Mouse (Mus musculus) gastrocnemius, postnatal 4 days (tissue): ENCODE measurements around the gene Ndufaf1. TPM values are rescaled to one million over a fixed set of nuclear protein-coding genes. Genes with fewer than 3 reads are reported as not detected.
"Not testable (repeated sequence)": the region's sequence is repeated elsewhere in the genome, so short reads cannot be mapped to it uniquely, and the experiment has no call there.

ENCODE experiments used
- DNase-seq, 2 experiments: peaks; one replicate each; pipeline ENCODE4 v3.0.0; 2021 to 2022; ENCODE audit warnings: low spot score in 2 of 2, mixed read lengths in 2 of 2
- long read RNA-seq, 2 experiments: library from polyadenylated mRNA; stranded (forward); transcript quantifications; one replicate each; pipeline ENCODE4 v2.0.0; 2021
- total RNA-seq, 2 experiments: library from RNA; stranded (reverse); gene quantifications; 2 replicates each; pipeline ENCODE4 v1.2.3; 2021

Gene Ndufaf1
- 10 to 100 TPM; 31.2 to 32.4 TPM for total RNA-seq
- long read RNA-seq, experiment 1, transcript Ndufaf1-203 (5 exons, 1,308 nt), result minor isoform, 6 of 44 reads
- long read RNA-seq, experiment 1, transcript Ndufaf1-202 (5 exons, 1,478 nt), result major isoform, 32 of 44 reads
- long read RNA-seq, experiment 1, partial matches to known transcripts, result 1 of 44 reads
- long read RNA-seq, experiment 1, other reads (novel, unspliced or antisense), result 5 of 44 reads
- long read RNA-seq, experiment 2, transcript Ndufaf1-202 (5 exons, 1,478 nt), result major isoform, 21 of 36 reads
- long read RNA-seq, experiment 2, transcript Ndufaf1-203 (5 exons, 1,308 nt), result minor isoform, 9 of 36 reads
- long read RNA-seq, experiment 2, partial matches to known transcripts, result 0 of 36 reads
- long read RNA-seq, experiment 2, other reads (novel, unspliced or antisense), result 6 of 36 reads

- DNase-seq, result peak; percentile 43 to 74
These were observed at the start of gene Ndufaf1 for GRCm38 (mm10) chr2:119662220-119663182. Gene Ndufaf1, minus strand, starts transcription at chr2:119662827.

DNA sequence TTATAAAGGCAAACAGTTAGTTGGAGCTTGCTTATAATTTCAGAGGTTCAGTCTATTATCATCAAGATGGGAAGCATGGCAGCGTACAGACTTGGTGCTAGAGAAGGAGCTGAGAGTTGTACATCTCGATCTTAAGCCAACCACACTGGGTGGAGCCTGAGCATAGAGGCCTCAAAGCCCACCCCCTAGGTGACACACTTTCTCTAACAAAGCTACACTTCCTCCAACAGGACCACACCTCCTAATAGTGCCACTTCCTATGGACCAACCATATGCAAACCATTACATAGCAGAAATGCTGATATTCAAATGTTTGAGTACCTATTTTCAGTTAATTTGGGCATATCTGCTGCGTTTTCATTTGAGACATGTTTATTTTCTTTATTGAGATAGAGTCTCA is 47.4 kb upstream of the Ndufaf1 start:
- no peak for DNase-seq

- no peak for DNase-seq
These were observed 45.0 kb upstream of the Ndufaf1 start for GRCm38 (mm10) chr2:119707676-119708075.

GRCm38 (mm10) chr2:119703171-119703570 is 40.5 kb upstream of the Ndufaf1 start:
- no peak for DNase-seq

DNA sequence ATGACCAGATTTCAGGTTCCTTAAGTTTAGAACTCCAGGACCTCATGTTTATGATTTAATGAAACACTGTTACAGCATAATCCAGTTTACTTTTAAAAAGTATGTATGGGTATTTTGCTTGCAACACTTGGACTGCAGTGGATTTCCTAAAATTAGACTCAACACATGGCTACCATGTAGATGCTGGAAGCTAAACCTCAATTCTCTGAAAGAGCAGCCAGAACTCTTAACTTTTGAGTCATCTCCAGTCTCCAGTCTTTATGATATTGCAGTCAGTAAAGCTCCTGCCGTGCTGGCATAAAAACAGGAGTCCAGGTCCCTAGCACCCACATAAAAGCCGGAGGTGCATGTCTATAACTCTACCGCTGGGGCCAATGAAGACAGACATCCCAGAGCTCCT is 37.3 kb upstream of the Ndufaf1 start:
- DNase-seq, result no peak

GRCm38 (mm10) chr2:119698472-119698871 is 35.8 kb upstream of the Ndufaf1 start:
- DNase-seq, result no peak

DNA sequence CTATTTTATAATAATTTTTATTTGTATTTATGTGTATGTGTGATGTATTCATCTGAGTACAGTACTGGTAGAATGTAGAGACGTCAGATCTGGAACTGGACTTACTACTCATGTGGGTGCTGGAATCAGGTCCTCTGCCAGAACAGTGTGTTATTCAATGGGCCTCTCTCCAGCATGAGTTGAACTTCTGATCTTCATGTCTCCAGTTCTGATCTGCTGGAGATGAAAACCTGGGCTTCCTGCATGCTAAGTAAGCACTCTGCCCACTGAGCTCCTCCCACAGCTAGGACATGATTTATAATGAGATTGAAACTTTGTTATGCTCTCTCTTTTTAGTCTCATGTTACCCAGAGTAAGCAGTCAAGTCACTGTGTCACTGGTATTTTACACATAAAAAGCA is 33.5 kb upstream of the Ndufaf1 start:
- no peak for DNase-seq

- no peak for DNase-seq
These were observed 32.2 kb upstream of the Ndufaf1 start for GRCm38 (mm10) chr2:119694826-119695225.

GRCm38 (mm10) chr2:119692003-119692701 is 29.5 kb upstream of the Ndufaf1 start:
- DNase-seq, result no peak

DNA sequence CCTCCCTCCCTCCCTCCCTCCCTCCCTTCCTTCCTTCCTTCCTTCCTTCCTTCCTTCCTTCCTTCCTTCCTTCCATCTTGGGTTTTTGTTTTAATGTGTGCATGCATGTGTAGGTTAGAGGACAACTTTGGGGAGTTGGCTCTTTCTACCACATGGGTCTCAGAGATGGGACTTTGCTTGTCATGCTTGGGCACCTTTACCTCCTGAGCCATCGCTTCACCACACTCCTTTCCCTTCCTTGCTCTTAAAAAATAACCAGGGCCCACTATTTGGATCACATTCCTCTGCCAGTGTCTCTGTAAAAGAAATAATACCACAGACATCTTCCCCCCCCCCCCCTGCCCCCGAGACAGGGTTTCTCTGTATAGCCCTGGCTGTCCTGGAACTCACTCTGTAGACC is 21.1 kb upstream of the Ndufaf1 start:
- no peak for DNase-seq

DNA sequence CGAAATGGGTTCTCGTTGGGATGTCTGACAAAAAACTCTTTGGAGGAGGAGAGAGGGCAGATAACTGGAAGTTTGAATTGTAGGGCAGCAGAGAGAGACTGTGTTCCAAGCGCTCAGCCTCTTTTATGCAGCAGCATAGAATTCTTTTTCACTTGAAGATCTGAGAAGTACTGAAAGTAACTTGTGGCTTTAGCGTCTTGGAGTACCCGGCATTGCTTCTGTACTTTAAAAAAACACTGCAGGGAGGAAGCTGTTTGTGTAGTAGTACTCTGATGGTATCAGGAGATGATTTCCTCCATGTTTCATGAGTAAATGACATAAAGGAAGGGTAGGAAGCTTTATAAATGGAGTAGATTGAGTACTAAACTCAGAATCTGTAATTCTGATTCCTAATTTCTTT is 13.2 kb upstream of the Ndufaf1 start:
- no peak for DNase-seq

- DNase-seq, result peak; percentile 38 to 64
These were observed 12.7 kb upstream of the Ndufaf1 start for GRCm38 (mm10) chr2:119675215-119675784.

- peak; percentile 99 to 100 for DNase-seq
These were observed 12.0 kb upstream of the Ndufaf1 start, which contains the start of gene Rtf1 for GRCm38 (mm10) chr2:119674525-119675214. Gene Rtf1, plus strand, starts transcription at chr2:119675068.

GRCm38 (mm10) chr2:119669010-119669409 is 6.4 kb upstream of the Ndufaf1 start:
- no peak for DNase-seq

DNA sequence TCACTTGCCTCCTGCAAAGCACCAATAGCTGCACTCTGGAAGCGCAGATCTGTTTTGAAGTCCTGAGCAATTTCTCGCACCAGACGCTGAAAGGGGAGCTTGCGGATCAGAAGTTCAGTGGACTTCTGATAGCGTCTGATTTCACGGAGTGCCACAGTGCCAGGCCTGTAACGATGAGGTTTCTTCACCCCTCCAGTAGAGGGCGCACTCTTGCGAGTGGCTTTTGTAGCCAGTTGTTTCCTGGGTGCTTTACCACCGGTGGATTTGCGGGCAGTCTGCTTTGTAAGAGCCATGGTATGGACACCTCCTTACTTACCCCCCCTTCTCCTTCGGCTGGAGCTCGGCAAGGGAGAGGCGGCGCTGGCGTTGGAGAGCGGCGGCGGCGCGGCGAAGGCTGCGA is 3.1 kb upstream of the Ndufaf1 start:
- DNase-seq, result not testable (repeated sequence)

- no peak for DNase-seq
These were observed 18.4 kb downstream of the Ndufaf1 start for GRCm38 (mm10) chr2:119644254-119644653.

GRCm38 (mm10) chr2:119641214-119641912 is 21.3 kb downstream of the Ndufaf1 start:
- DNase-seq, result no peak

- DNase-seq, result no peak
These were observed 25.8 kb downstream of the Ndufaf1 start for GRCm38 (mm10) chr2:119636781-119637180.

DNA sequence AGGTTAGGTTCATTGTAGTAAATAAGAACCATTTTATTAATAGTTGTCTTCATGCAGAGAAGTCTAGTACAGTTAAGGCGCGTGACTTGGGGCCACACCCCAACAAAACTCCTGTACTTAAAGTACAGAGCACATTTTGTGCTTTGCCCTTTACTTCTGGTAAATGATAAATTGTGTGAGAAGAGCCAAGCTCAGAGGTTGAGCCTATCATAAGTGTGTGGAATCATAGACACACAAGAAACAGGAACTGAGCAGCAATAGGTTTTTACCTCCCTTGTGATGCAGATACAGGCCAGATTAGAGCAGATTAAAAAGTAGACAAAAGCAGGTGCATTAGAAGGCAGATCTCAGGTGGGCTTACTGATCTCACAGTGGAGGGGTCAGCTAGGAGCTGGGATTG is 41.3 kb downstream of the Ndufaf1 start:
- DNase-seq, result no peak

DNA sequence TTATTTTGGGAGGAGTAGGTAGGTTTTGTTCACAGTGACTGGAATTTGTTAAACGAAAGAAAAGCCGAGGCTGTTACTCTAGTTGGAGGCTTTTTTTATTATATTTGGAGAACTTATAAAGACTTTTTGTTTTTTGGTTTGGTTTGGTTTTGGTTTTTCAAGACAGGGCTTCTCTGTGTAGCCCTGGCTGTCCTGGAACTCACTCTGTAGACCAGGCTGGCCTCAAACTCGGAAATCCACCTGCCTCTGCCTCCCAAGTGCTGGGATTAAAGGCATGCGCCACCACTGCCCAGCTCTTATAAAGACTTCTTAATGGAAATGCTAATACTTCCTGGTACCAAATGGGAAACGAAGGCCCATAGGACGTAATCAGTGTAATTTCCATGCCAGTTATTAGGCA is 43.6 kb downstream of the Ndufaf1 start:
- not testable (repeated sequence) for DNase-seq
